Mouse (Mus musculus) ES-Bruce4 (cell line): Measurements from ENCODE around the gene F11r.

Experiments
- CTCF ChIP-seq: IDR thresholded peaks from one replicate; pipeline ENCODE4 v1.8.1; 2011; ENCODE audit warnings: low read depth, low read length
- EP300 ChIP-seq: IDR thresholded peaks from 2 replicates; pipeline ENCODE4 v1.6.1; 2011; ENCODE audit warnings: low read depth, low read length; ENCODE audit not compliant: insufficient read depth
- POLR2A ChIP-seq: IDR thresholded peaks from one replicate; pipeline ENCODE4 v1.8.1; 2011; ENCODE audit warnings: low read length; ENCODE audit not compliant: insufficient read depth

- no peak for TF ChIP-seq CTCF
- TF ChIP-seq POLR2A, result no peak
- TF ChIP-seq EP300, result no peak
Measured at GRCm38 (mm10) chr1:171440025-171440725, 2.8 kb downstream of the F11r start.
